Mouse (Mus musculus) CD4-positive helper T cell, adult 2 months (primary cell): Measurements from ENCODE around the gene A830031A19Rik.

Source experiments
- DNase-seq: peaks from one replicate; pipeline ENCODE4 v3.0.0-alpha.2; 2012; ENCODE audit warnings: low read depth, missing footprints, low spot score

The A830031A19Rik gene

GRCm38 (mm10) chr11:24008976-24009375 is 65.9 kb downstream of the A830031A19Rik start:
- DNase-seq: no peak

- no peak for DNase-seq
Measured at GRCm38 (mm10) chr11:24008244-24008643, 66.6 kb downstream of the A830031A19Rik start.

GRCm38 (mm10) chr11:24005445-24006156 is 69.3 kb downstream of the A830031A19Rik start:
- no peak for DNase-seq

- no peak for DNase-seq
Measured at GRCm38 (mm10) chr11:24000675-24001074, 74.2 kb downstream of the A830031A19Rik start.
